Mouse (Mus musculus): ENCODE results near the gene Sec22b. TPM values are rescaled to one million over a fixed set of nuclear protein-coding genes. Genes with fewer than 3 reads are reported as not detected.

Gene Sec22b
- polyA plus RNA-seq, 1 experiment from 2014 or later, result 132 TPM

DNA sequence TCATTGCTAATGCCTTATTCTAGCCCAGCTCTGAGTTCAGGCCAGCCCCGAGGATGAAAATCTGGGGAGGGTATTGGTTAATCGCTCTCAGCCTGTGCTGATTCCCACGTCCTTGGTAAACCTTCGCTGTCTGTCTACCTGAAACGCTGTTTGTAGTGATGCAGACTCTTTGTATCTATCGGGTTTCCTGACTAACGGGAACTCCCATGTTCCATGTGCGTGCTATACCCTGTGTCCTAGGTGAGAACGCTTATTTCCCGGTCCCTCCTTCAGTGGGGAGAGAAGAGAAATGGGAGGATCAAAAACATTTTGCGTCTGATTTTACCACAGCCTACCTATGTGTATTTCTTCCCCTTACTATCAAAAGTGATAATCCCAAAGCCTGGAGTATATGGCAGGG, 31.8 kb downstream of the Sec22b start:
- Histone ChIP-seq H3K4me1 (replicated peaks; ENCODE audit: control insufficient read depth, insufficient read depth, low read length) (peaks cover 25% of the 10 kb centered on the region), H3K4me3 (ENCODE audit: low read depth, low read length) (no peak overlapping the region), H3K27me3 (replicated peaks; ENCODE audit: control insufficient read depth, insufficient read depth, low read length) (0 out of 2 replicates have a peak, but pooled peaks cover 2% of the 10 kb centered on the region), H3K27ac (ENCODE audit: low read depth) (no peak overlapping the region), H3K4me2 (ENCODE audit: low read length) (no peak overlapping the region), H3K9ac (ENCODE audit: low read length) (no peak overlapping the region), H3K36me3 (ENCODE audit: control insufficient read depth, insufficient read depth, low read length) (no peaks in the 10 kb centered on the region), H3K9me3 (ENCODE audit: control insufficient read depth, low read length) (no peaks in the 10 kb centered on the region)
- ATAC-seq (replicated peaks; ENCODE audit: low FRiP score, low TSS enrichment, low read depth), result no peak
- DNase-seq (ENCODE audit: low spot score), result no peak
- 42% methylated on average over 11 of the region's 11 CpGs for WGBS

DNA sequence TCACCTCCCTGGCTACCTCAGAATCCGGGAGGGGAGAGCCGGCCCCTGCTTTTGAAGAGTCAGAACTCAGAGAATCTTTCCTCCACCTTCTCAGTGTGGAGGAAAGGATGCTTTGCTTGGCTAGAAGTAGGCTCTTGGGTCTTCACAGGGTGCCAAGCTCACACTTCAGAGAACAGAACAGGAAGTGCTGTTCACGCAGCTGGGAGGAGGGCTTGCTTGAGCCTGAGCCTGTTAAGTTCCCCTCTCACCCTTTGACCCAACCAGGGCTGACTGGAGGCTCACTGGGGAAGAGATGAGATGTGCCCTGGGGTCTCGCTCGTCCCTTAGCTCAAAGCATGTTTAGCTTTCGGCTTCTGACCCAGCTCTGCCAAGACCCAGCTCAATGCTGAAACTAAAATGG, 32.3 kb downstream of the Sec22b start:
- 33% methylated on average over 6 of the region's 6 CpGs for WGBS
- H3K36me3 ChIP-seq (ENCODE audit: control insufficient read depth, insufficient read depth, low read length), result no peaks in the 10 kb centered on the region
- no peaks in the 10 kb centered on the region for H3K9me3 ChIP-seq (ENCODE audit: control insufficient read depth, low read length)
- 0 out of 2 replicates have a peak, but pooled peaks cover 2% of the 10 kb centered on the region for H3K27me3 ChIP-seq (replicated peaks; ENCODE audit: control insufficient read depth, insufficient read depth, low read length)
- no peak overlapping the region for H3K4me3 ChIP-seq (ENCODE audit: low read depth, low read length)
- H3K9ac ChIP-seq (ENCODE audit: low read length), result no peak overlapping the region
- DNase-seq (ENCODE audit: low spot score), result no peak
- ATAC-seq (replicated peaks; ENCODE audit: low FRiP score, low TSS enrichment, low read depth), result no peak
- H3K4me2 ChIP-seq (ENCODE audit: low read length), result no peak overlapping the region
- peaks cover 25% of the 10 kb centered on the region for H3K4me1 ChIP-seq (replicated peaks; ENCODE audit: control insufficient read depth, insufficient read depth, low read length)
- no peak overlapping the region for H3K27ac ChIP-seq (ENCODE audit: low read depth)

- H3K9me3 ChIP-seq (ENCODE audit: control insufficient read depth, low read length), result no peaks in the 10 kb centered on the region
- H3K27ac ChIP-seq (ENCODE audit: low read depth), result no peak overlapping the region
- peaks cover 26% of the 10 kb centered on the region for H3K4me1 ChIP-seq (replicated peaks; ENCODE audit: control insufficient read depth, insufficient read depth, low read length)
- no peak overlapping the region for H3K9ac ChIP-seq (ENCODE audit: low read length)
- no peaks in the 10 kb centered on the region for H3K36me3 ChIP-seq (ENCODE audit: control insufficient read depth, insufficient read depth, low read length)
- 83% methylated on average over 5 of the region's 5 CpGs for WGBS
- H3K4me3 ChIP-seq (ENCODE audit: low read depth, low read length), result no peak overlapping the region
- H3K27me3 ChIP-seq (replicated peaks; ENCODE audit: control insufficient read depth, insufficient read depth, low read length), result 0 out of 2 replicates have a peak, but pooled peaks cover 2% of the 10 kb centered on the region
- H3K4me2 ChIP-seq (ENCODE audit: low read length), result no peak overlapping the region
- no peak for DNase-seq (ENCODE audit: low spot score)
- ATAC-seq (replicated peaks; ENCODE audit: low FRiP score, low TSS enrichment, low read depth), result no peak
These were observed 32.8 kb downstream of the Sec22b start for GRCm38 (mm10) chr3:97933811-97934210.

DNA sequence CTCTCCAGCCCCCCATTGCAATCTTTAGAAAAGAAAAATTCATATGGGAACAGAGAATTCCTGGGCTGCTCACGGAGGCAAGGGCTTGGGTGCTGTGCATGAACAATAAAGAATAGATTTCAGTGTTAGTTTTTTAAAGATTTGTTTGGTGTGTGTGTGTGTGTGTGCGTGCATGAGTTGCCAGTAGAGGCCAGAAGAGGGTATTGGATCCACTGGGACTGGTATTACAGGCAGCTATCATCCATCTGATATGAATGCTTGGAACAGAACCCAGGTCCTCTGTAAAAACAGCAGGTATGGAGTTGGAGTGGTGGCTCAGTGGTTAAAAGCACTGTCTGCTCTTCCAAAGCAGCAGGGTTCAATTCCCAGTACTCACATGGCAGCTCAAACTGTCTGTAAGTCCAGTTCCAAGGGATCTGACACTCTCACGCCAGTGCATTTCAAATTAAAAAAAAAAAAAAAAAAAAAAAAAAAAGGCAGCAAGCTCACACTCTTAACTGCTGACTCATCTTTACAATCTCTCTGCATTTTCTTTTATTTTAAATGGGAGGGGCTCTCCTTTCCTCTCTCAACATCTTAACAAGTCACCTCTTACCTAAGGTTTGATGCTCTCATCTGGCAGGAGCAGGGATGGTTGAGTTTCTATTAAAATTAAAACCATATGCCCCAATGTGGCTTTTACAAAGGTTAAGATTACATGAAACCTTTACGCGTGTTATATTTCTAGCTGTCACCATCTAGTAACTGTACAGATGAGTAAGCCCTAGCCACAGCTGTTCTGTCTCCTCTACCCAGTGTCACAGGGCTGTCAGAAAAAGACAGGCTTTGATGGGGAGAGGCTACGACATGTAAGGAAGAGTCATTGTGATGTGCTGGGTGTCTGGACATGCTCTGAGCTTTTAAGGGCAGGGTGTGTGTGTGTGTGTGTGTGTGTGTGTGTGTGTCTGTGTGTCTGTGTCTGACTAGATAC, 33.6 kb downstream of the Sec22b start:
- no peak for ATAC-seq (replicated peaks; ENCODE audit: low FRiP score, low TSS enrichment, low read depth)
- peaks cover 34% of the 10 kb centered on the region for H3K4me1 ChIP-seq (replicated peaks; ENCODE audit: control insufficient read depth, insufficient read depth, low read length)
- WGBS, result 83% methylated on average over 6 of the region's 6 CpGs

DNA sequence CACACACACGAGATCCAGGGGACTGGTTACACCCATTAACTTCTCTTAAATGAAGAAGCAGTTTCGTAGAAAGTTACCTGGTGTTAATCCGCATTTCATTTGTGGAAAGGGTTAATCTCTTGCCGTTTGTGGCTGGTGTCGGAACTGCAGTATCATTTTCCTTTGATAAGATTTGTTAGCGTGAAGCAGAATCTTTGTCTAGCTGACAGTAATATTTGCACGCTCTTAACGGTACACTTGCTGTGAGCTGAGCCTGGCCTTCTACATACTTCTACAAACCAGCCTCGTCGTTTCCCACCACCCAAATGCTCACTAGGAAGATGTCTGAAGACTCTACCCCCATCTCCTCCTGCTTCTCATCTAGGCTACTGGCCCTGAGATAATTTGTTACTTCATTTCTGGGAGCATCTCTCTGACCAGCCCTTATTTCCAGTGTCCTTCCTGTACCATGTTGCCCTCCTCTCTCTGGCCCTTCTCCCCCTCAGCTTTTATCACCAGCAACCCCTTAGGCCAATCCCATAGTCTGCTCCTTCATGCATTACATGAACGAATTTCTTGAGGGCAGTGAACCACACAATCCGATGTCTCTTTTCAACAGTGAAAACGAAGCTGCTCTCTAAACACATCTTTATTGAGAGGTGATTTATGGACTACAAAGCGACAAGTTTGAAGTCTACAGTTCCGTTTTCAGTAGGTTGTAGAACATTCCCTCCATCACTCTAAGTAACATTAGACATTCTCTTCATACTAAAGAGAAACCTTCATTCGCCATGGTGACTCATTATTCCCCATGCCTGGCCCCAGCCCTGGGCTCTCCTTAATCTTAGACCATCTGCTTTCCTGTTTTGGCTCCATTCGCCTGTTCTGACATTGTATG, 36.3 kb downstream of the Sec22b start:
- Histone ChIP-seq H3K9ac (ENCODE audit: low read length) (no peak overlapping the region), H3K9me3 (ENCODE audit: control insufficient read depth, low read length) (no peaks in the 10 kb centered on the region), H3K4me2 (ENCODE audit: low read length) (no peak overlapping the region), H3K4me1 (replicated peaks; ENCODE audit: control insufficient read depth, insufficient read depth, low read length) (peaks cover 42% of the 10 kb centered on the region), H3K4me3 (ENCODE audit: low read depth, low read length) (no peak overlapping the region), H3K36me3 (ENCODE audit: control insufficient read depth, insufficient read depth, low read length) (no peaks in the 10 kb centered on the region), H3K27me3 (replicated peaks; ENCODE audit: control insufficient read depth, insufficient read depth, low read length) (no peaks in the 10 kb centered on the region), H3K27ac (ENCODE audit: low read depth) (no peak overlapping the region)
- ATAC-seq (replicated peaks; ENCODE audit: low FRiP score, low TSS enrichment, low read depth) (no peak), DNase-seq (ENCODE audit: low spot score) (no peak)
- WGBS, result 40% methylated on average over 17 of the region's 17 CpGs

More for the DNA sequence above, 33.6 kb downstream of the Sec22b start:
- no peak overlapping the region for H3K4me3 ChIP-seq (ENCODE audit: low read depth, low read length)
- no peak for DNase-seq (ENCODE audit: low spot score)
- H3K36me3 ChIP-seq (ENCODE audit: control insufficient read depth, insufficient read depth, low read length), result no peaks in the 10 kb centered on the region
- H3K9me3 ChIP-seq (ENCODE audit: control insufficient read depth, low read length), result no peaks in the 10 kb centered on the region
- no peak overlapping the region for H3K4me2 ChIP-seq (ENCODE audit: low read length)
- H3K9ac ChIP-seq (ENCODE audit: low read length), result no peak overlapping the region
- 0 out of 2 replicates have a peak, but pooled peaks cover 2% of the 10 kb centered on the region for H3K27me3 ChIP-seq (replicated peaks; ENCODE audit: control insufficient read depth, insufficient read depth, low read length)
- H3K27ac ChIP-seq (ENCODE audit: low read depth), result no peak overlapping the region

GRCm38 (mm10) chr3:97937945-97938266, 36.9 kb downstream of the Sec22b start:
- Histone ChIP-seq H3K4me3 (ENCODE audit: low read depth, low read length) (no peak overlapping the region), H3K4me1 (replicated peaks; ENCODE audit: control insufficient read depth, insufficient read depth, low read length) (peaks cover 46% of the 10 kb centered on the region), H3K9ac (ENCODE audit: low read length) (no peak overlapping the region), H3K36me3 (ENCODE audit: control insufficient read depth, insufficient read depth, low read length) (no peaks in the 10 kb centered on the region), H3K4me2 (ENCODE audit: low read length) (no peak overlapping the region), H3K9me3 (ENCODE audit: control insufficient read depth, low read length) (no peaks in the 10 kb centered on the region), H3K27ac (ENCODE audit: low read depth) (no peak overlapping the region), H3K27me3 (replicated peaks; ENCODE audit: control insufficient read depth, insufficient read depth, low read length) (no peaks in the 10 kb centered on the region)
- 79% methylated on average over 6 of the region's 6 CpGs for WGBS
- no peak for DNase-seq (ENCODE audit: low spot score)
- ATAC-seq (replicated peaks; ENCODE audit: low FRiP score, low TSS enrichment, low read depth), result no peak

DNA sequence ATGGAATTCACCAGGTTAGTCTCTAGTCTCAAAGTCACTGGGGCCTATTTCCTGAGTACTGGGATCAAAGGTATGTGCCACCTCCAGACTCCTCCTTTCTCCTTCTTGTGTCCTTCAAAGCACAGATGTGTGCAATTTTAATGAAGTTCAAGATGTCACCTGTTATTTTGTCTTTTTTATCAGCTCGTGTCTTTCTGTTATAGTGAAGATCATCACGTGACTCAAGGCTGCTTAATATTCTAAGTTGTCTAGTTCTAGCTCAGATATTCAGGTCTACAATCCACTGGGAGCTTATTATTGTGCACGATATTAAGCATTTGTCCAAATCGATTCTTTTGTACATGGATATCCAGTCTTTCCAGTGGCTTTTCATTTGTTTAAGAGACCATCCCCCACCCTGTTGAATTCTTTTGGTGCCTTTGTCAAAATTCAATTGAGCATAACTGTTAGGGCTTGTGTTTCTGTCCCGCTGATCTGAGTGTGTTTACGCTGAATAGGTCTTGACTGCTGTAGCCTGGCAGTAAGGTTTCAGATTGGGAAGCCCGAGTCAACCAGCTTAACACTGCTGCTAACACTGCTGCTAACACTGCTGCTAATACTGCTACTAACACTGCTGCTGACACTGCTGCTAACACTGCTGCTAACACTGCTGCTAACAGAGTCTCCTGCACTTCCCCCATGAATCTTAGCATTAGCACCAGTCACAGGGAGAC, 38.0 kb downstream of the Sec22b start:
- Histone ChIP-seq H3K27me3 (replicated peaks; ENCODE audit: control insufficient read depth, insufficient read depth, low read length) (no peaks in the 10 kb centered on the region), H3K27ac (ENCODE audit: low read depth) (no peak overlapping the region), H3K9me3 (ENCODE audit: control insufficient read depth, low read length) (no peaks in the 10 kb centered on the region), H3K4me1 (replicated peaks; ENCODE audit: control insufficient read depth, insufficient read depth, low read length) (peaks cover 46% of the 10 kb centered on the region), H3K4me3 (ENCODE audit: low read depth, low read length) (no peak overlapping the region), H3K4me2 (ENCODE audit: low read length) (no peak overlapping the region), H3K9ac (ENCODE audit: low read length) (no peak overlapping the region), H3K36me3 (ENCODE audit: control insufficient read depth, insufficient read depth, low read length) (no peaks in the 10 kb centered on the region)
- DNase-seq (ENCODE audit: low spot score) (no peak), ATAC-seq (replicated peaks; ENCODE audit: low FRiP score, low TSS enrichment, low read depth) (no peak)
- 60% methylated on average over 7 of the region's 7 CpGs for WGBS
